Mouse (Mus musculus) intestine, postnatal 0 days (tissue): ENCODE measurements around the gene Zwilch. TPM values are rescaled to one million over a fixed set of nuclear protein-coding genes. Genes with fewer than 3 reads are reported as not detected.
A peak's percentile ranks its signal among the peaks of the same experiment; 100 is the strongest.

ENCODE experiments used
- ATAC-seq: fragments of 200-750 bp; cut with Nextera tagmentation; 2 replicates; pipeline ENCODE4 v1.8.0; 2017; ENCODE audit warnings: mild to moderate bottlenecking, moderate TSS enrichment, moderate library complexity
- H3K27ac ChIP-seq: fragments of 300-500 bp; sonication (generic); 2 replicates; pipeline ENCODE4 v1.5.1; 2014; ENCODE audit warnings: mild to moderate bottlenecking, low read depth, low read length, moderate library complexity
- H3K27me3 ChIP-seq: fragments of 300-500 bp; sonication (generic); replicated peaks from 2 replicates; pipeline ENCODE4 v1.6.1; 2014; ENCODE audit warnings: low read length, mixed read lengths; ENCODE audit not compliant: control insufficient read depth, insufficient read depth
- H3K36me3 ChIP-seq: fragments of 300-500 bp; sonication (generic); 2 replicates; pipeline ENCODE4 v1.6.1; 2014; ENCODE audit warnings: mild to moderate bottlenecking, moderate library complexity; ENCODE audit not compliant: control insufficient read depth, insufficient read depth
- H3K4me1 ChIP-seq: fragments of 300-500 bp; sonication (generic); replicated peaks from 2 replicates; pipeline ENCODE4 v1.6.1; 2014; ENCODE audit warnings: antibody characterized with exemption, low read length, mixed read lengths; ENCODE audit not compliant: control insufficient read depth, insufficient read depth
- H3K4me2 ChIP-seq: fragments of 300-500 bp; sonication (generic); replicated peaks from 2 replicates; pipeline ENCODE4 v1.6.1; 2014; ENCODE audit warnings: low read depth, mild to moderate bottlenecking, moderate library complexity
- H3K4me3 ChIP-seq: fragments of 300-500 bp; sonication (generic); 2 replicates; pipeline ENCODE4 v1.5.1; 2014; ENCODE audit warnings: low read depth, low read length
- H3K9ac ChIP-seq: fragments of 300-500 bp; sonication (generic); 2 replicates; pipeline ENCODE4 v1.6.1; 2014; ENCODE audit warnings: mild to moderate bottlenecking, low read depth, low read length
- H3K9me3 ChIP-seq: fragments of 300-500 bp; sonication (generic); 2 replicates; pipeline ENCODE4 v1.6.1; 2016; ENCODE audit warnings: mixed run types; ENCODE audit not compliant: control insufficient read depth
- CTCF ChIP-seq: sonication (generic); IDR thresholded peaks from 2 replicates; pipeline ENCODE4 v1.5.1; 2016; ENCODE audit warnings: low read depth, mild to moderate bottlenecking, control low read depth, antibody characterized with exemption, moderate library complexity
- WGBS: fragments of 180-500 bp; shearing (Covaris S2); extraction: QIAGEN DNeasy Blood & Tissue Kit; methylation state at CpG from one replicate; pipeline ENCODE4 v1.1.7; 2014; 5-methylcytosine and 5-hydroxymethylcytosine counted together
- polyA plus RNA-seq: library from polyadenylated mRNA; unstranded; fragments of >200 nt; fragmentation: Nextera tagmentation; extraction: Ambion mirVana; gene quantifications from 2 replicates; pipeline ENCODE4 v1.2.1, GENCODE M21; 2015

Zwilch gene
- polyA plus RNA-seq, 1 experiment from 2014 or later: 3.0 TPM

DNA sequence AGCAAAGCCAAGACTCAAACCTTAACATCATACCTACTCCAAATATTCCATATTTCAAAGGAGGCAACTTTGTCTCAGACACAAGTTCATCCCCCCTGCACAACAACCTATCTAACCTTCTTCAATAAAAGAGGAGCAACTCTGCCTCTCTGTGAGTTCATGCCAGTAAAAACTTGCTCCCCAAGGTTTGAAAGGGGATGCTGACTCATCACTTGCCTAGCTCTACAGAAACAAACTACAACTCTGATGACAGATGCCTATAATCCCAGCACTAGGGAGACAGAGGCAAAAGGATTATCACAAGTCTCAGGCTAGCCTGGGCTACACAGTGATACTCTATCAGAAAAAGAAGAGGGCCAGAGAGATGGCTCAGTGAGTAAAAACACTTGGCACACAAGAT, 45.0 kb upstream of the Zwilch start:
- Histone ChIP-seq H3K4me3 (no peak overlapping the region), H3K27ac (no peak overlapping the region), H3K27me3 (no peaks in the 10 kb centered on the region), H3K4me1 (no peaks in the 10 kb centered on the region), H3K9me3 (no peaks in the 10 kb centered on the region), H3K36me3 (0 out of 2 replicates have a peak, but pooled peaks cover 4% of the 10 kb centered on the region), H3K9ac (no peak overlapping the region), H3K4me2 (no peak overlapping the region)
- ATAC-seq: no peak
- no peak for TF ChIP-seq CTCF

DNA sequence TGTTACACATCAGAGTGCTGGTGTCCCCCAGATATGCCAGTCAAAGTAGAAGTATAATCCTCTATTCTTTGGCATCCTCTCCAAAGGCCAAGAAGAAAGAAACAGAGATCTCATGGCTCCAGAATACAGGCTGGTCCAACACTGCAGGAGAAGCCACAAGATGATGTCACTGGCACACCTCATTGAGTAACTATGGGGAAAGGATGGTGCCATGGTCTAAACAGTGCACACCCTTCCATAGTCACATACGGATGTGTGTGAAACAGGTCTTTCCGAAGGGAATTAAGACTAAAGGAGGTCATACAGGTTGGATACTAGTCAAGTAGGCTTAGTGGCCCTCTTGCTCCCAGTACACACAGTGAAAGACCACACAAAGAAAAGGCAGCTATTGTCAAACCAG, 43.7 kb upstream of the Zwilch start:
- Histone ChIP-seq H3K9ac (no peak overlapping the region), H3K27ac (no peak overlapping the region), H3K9me3 (no peaks in the 10 kb centered on the region), H3K4me1 (no peaks in the 10 kb centered on the region), H3K36me3 (peaks cover 16% of the 10 kb centered on the region), H3K4me3 (no peak overlapping the region), H3K27me3 (no peaks in the 10 kb centered on the region), H3K4me2 (no peak overlapping the region)
- no peak for ATAC-seq
- no peak for TF ChIP-seq CTCF
- WGBS: 97% methylated on average over 2 of the region's 2 CpGs

DNA sequence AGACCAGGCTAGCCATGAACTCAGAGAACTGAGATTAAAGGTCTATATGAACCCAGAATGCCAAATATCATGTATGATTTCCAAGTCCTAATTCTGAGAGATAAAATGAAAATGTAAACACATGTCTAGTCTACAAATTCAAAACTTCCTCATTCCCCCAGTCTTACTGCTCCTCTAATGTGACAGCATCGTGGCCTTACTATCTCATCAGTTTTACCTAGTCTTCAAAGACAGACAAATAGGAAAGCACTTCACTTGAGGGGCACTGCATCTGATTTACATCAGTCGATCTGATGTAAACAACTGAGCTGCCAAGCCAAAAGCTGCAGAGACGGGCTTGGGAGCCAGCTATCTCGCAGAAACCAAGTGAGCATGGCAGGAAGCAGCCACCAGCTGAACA, 43.2 kb upstream of the Zwilch start:
- no peaks in the 10 kb centered on the region for H3K27me3 ChIP-seq
- WGBS: 44% methylated on average over 4 of the region's 4 CpGs
- no peak for TF ChIP-seq CTCF
- H3K36me3 ChIP-seq: peaks cover 22% of the 10 kb centered on the region
- no peaks in the 10 kb centered on the region for H3K4me1 ChIP-seq
- H3K4me3 ChIP-seq: no peak overlapping the region
- no peak overlapping the region for H3K4me2 ChIP-seq
- no peaks in the 10 kb centered on the region for H3K9me3 ChIP-seq
- no peak for ATAC-seq
- H3K9ac ChIP-seq: no peak overlapping the region
- peak overlapping the region; percentile 50; the same call in 1 of the 2 replicates for H3K27ac ChIP-seq

DNA sequence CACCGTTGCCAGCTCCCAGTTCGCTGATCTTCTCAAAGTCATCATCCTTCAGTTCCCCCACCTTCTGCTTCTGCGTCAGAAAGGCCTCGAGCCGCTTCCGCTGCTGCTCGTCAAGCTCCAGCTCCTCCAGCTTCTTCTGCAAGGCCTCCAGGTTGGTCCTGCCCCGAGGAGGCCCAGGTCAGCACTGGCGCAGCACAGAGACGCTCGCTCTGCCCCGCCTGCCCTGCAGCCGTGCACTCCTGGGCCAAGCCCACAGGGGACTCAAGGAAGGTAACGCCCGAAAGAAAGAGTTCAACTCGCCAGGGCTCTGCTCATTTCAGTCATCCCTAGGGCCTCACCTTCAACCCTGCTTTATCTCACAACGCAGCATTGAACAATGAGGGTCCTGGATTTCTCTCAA, 41.5 kb upstream of the Zwilch start:
- TF ChIP-seq CTCF: no peak
- peak; percentile 63; the same call in 1 of the 2 replicates for ATAC-seq
- H3K36me3 ChIP-seq: peaks cover 33% of the 10 kb centered on the region
- H3K27me3 ChIP-seq: no peaks in the 10 kb centered on the region
- no peak overlapping the region for H3K4me2 ChIP-seq
- WGBS: 63% methylated on average over 17 of the region's 17 CpGs
- H3K4me3 ChIP-seq: no peak overlapping the region
- no peaks in the 10 kb centered on the region for H3K9me3 ChIP-seq
- H3K27ac ChIP-seq: 0 out of 2 replicates have a peak overlapping the region, but pooled peaks have one; percentile 2
- no peak overlapping the region for H3K9ac ChIP-seq
- no peaks in the 10 kb centered on the region for H3K4me1 ChIP-seq

DNA sequence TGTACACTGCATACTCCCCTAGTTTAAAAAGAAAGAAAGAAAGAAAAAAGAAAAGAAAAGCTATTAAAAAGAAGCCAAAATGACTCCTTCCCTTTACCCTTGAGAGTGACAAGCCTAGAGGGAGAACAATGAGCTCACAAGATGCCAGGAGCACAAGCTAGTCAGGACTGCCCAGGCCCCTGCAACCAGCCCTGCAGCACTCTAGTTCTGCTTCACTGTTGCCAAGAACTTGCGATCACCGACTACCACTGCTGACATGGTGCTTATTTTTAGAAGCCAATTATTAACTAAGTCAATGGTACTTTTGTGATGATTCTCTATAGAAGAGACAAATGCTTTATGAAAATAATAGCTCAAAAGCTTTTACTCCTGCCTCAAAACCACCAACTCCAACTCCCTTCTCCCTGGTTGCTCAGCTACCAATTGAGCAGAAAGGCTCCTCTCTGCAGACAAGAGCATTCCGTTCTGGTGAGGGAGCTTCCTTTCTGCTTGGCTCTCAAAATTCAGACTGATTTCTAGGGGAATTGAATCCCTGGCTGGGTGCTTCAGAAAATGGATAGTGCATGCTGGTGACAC, 34.7 kb upstream of the Zwilch start:
- Histone ChIP-seq H3K9me3 (no peaks in the 10 kb centered on the region), H3K4me2 (no peak overlapping the region), H3K4me3 (no peak overlapping the region), H3K36me3 (peaks cover 51% of the 10 kb centered on the region), H3K27ac (no peak overlapping the region), H3K4me1 (no peaks in the 10 kb centered on the region), H3K9ac (no peak overlapping the region), H3K27me3 (no peaks in the 10 kb centered on the region)
- no peak for TF ChIP-seq CTCF
- no peak for ATAC-seq
- WGBS: 65% methylated on average over 3 of the region's 3 CpGs

DNA sequence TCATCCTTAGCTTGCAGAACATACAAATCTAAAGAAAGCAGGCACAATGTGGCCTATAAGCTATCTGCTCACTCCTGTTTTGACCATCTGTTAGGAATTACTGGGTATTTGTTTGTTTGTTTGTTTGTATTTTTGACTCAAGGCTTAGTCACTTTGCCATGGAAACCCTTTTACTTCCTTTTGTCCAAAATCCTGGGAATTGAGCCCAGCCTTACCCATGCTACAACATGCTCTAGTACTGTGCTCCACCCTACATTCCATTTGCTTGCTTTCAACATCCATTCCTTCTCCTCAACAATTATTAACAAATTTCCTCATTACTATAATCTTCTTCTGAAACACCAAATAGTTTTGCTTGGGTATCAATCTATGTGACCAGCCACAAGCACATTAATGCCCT, 30.0 kb upstream of the Zwilch start:
- Histone ChIP-seq H3K9ac (no peak overlapping the region), H3K27ac (no peak overlapping the region), H3K27me3 (no peaks in the 10 kb centered on the region), H3K4me1 (peaks cover 4% of the 10 kb centered on the region; the same call in 1 of the 2 replicates), H3K36me3 (peaks cover 29% of the 10 kb centered on the region), H3K9me3 (no peaks in the 10 kb centered on the region), H3K4me3 (no peak overlapping the region), H3K4me2 (no peak overlapping the region)
- ATAC-seq: no peak
- no peak for TF ChIP-seq CTCF

DNA sequence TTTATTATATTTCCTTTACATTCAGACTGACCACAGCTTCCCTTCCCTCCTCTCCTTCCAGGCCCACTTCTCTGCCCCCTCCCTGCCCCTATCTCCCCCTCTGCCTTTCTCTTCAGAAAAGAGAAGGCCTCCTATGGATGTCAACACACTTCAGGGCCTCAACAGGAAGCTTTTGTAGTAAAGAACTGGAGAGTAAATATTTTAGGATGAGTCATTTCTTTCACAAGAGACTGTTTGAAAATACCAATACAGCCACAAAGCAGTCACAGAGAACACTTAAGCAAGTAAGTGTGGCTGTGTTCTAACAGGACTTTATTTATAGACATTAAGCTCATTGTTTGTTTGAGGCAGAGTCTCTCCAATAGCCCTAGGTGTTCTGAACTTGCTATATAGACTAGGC, 29.4 kb upstream of the Zwilch start:
- H3K9ac ChIP-seq: no peak overlapping the region
- H3K27me3 ChIP-seq: no peaks in the 10 kb centered on the region
- TF ChIP-seq CTCF: no peak
- H3K36me3 ChIP-seq: peaks cover 28% of the 10 kb centered on the region
- ATAC-seq: no peak
- no peak overlapping the region for H3K4me2 ChIP-seq
- no peaks in the 10 kb centered on the region for H3K9me3 ChIP-seq
- peaks cover 4% of the 10 kb centered on the region; the same call in 1 of the 2 replicates for H3K4me1 ChIP-seq
- H3K27ac ChIP-seq: no peak overlapping the region
- H3K4me3 ChIP-seq: no peak overlapping the region
